Comparison of ENCODE assay signal across 9 mouse cellular contexts in genomic region chr10:94129680-94130119, GRCm38 (mm10). TPM values are rescaled to one million over a fixed set of nuclear protein-coding genes. Genes with fewer than 3 reads are reported as not detected.
DNase-seq lines count a peak whose midpoint lies in the region; ATAC-seq and TF ChIP-seq lines count a peak whose summit lies in the region.
"Had no signal": no experiment of that assay in that cellular context is flagged by ENCODE, and none has a peak within 500 bp of the region (broad histone marks: within the 10 kb centered on the region; RNA-seq: fewer than 3 reads in every experiment).

No protein-coding gene starts in this region.

- WGBS in liver, adult 2 months, result 19% methylated on average over 9 of the region's 9 CpGs
- 81% methylated on average over 9 of the region's 9 CpGs for WGBS in liver, embryonic 12.5 days (ENCODE audit: insufficient replicate concordance)
- WGBS in embryonic facial prominence, embryonic 15.5 days, result 44% methylated on average over 9 of the region's 9 CpGs
- WGBS in hindbrain, embryonic 16.5 days, result 14% methylated on average over 9 of the region's 9 CpGs
- 8% methylated on average over 9 of the region's 9 CpGs for WGBS in neural tube, embryonic 15.5 days

- peaks cover 41% of the 10 kb centered on the region for H3K36me3 ChIP-seq in liver, adult 2 months (ENCODE audit: control insufficient read depth, insufficient read depth, low read length)
- H3K36me3 ChIP-seq in liver, embryonic 12.5 days, result peaks cover 49% of the 10 kb centered on the region
- H3K36me3 ChIP-seq in embryonic facial prominence, embryonic 15.5 days, result no peaks in the 10 kb centered on the region
- H3K36me3 ChIP-seq in hindbrain, embryonic 16.5 days (ENCODE audit: control insufficient read depth, insufficient read depth, low read length), result 0 out of 2 replicates have a peak, but pooled peaks cover 3% of the 10 kb centered on the region
- H3K36me3 ChIP-seq in neural tube, embryonic 15.5 days, result no peaks in the 10 kb centered on the region

- H3K9ac ChIP-seq in liver, adult 2 months (ENCODE audit: low read depth, low read length), result no peak overlapping the region
- no peak overlapping the region for H3K9ac ChIP-seq in liver, embryonic 12.5 days
- H3K9ac ChIP-seq in embryonic facial prominence, embryonic 15.5 days, result no peak overlapping the region
- no peak overlapping the region for H3K9ac ChIP-seq in hindbrain, embryonic 16.5 days (ENCODE audit: low read depth, low read length)
- H3K9ac ChIP-seq in neural tube, embryonic 15.5 days (replicated peaks), result no peak overlapping the region

- TF ChIP-seq CTCF in liver, adult 2 months (IDR thresholded peaks at IDR 0.05; ENCODE audit: low read depth, low read length), result no peak

- intact Hi-C loops in left cerebral cortex, postnatal 25 days (cut with DNase I), result no loop called here

- no peaks in the 10 kb centered on the region for H3K27me3 ChIP-seq in liver, adult 2 months (ENCODE audit: control insufficient read depth, insufficient read depth, low read length)
- no peaks in the 10 kb centered on the region for H3K27me3 ChIP-seq in liver, embryonic 12.5 days (replicated peaks)
- no peaks in the 10 kb centered on the region for H3K27me3 ChIP-seq in embryonic facial prominence, embryonic 15.5 days
- H3K27me3 ChIP-seq in hindbrain, embryonic 16.5 days (replicated peaks; ENCODE audit: control insufficient read depth, insufficient read depth, low read length), result no peaks in the 10 kb centered on the region
- H3K27me3 ChIP-seq in neural tube, embryonic 15.5 days (replicated peaks), result no peaks in the 10 kb centered on the region
- H3K27me3 ChIP-seq: Patski had no signal

- H3K27ac ChIP-seq in liver, adult 2 months (replicated peaks; ENCODE audit: insufficient read depth, low read depth, low read length), result peak overlapping the region; percentile 9; the same call in 1 of the 2 replicates
- H3K27ac ChIP-seq in liver, embryonic 12.5 days, result no peak overlapping the region
- 0 out of 2 replicates have a peak overlapping the region, but pooled peaks have one; percentile 25 for H3K27ac ChIP-seq in embryonic facial prominence, embryonic 15.5 days (replicated peaks)
- H3K27ac ChIP-seq in hindbrain, embryonic 16.5 days (ENCODE audit: low read depth, low read length), result peak overlapping the region; percentile 61; the same call in 1 of the 2 replicates
- peak overlapping the region; percentile 60 for H3K27ac ChIP-seq in neural tube, embryonic 15.5 days (replicated peaks)

- H3K79me2 ChIP-seq in liver, adult 2 months (ENCODE audit: control insufficient read depth, insufficient read depth, low read length), result no peaks in the 10 kb centered on the region

- no peak overlapping the region for H3K4me3 ChIP-seq in liver, adult 2 months (ENCODE audit: insufficient read depth, low read depth, low read length)
- no peak overlapping the region for H3K4me3 ChIP-seq in liver, embryonic 12.5 days
- no peak overlapping the region for H3K4me3 ChIP-seq in embryonic facial prominence, embryonic 15.5 days (replicated peaks)
- H3K4me3 ChIP-seq in hindbrain, embryonic 16.5 days (ENCODE audit: low read length), result no peak overlapping the region
- H3K4me3 ChIP-seq in neural tube, embryonic 15.5 days (replicated peaks), result no peak overlapping the region

- DNase-seq in liver, adult 2 months (ENCODE audit: extremely low read depth, low read depth, low spot score), result peak; percentile 79
- peak; percentile 70 to 97 for DNase-seq in left cerebral cortex, postnatal 25 days (ENCODE audit: low spot score in 2 of 2)

- ATAC-seq in liver, embryonic 12.5 days, result no peak
- ATAC-seq in embryonic facial prominence, embryonic 15.5 days (ENCODE audit: insufficient number of reproducible peaks, low FRiP score, low TSS enrichment, low read depth), result 0 out of 2 replicates have a peak, but pooled peaks have one; percentile 57
- ATAC-seq in hindbrain, embryonic 16.5 days, result peak; percentile 93
- ATAC-seq in neural tube, embryonic 15.5 days (ENCODE audit: low FRiP score), result peak; percentile 77; the same call in 1 of the 2 replicates
- no peak for ATAC-seq in inflammation-experienced regulatory T-cells, adult 6 months
- ATAC-seq in megakaryocyte-erythroid progenitor cell, adult 5-6 weeks (replicated peaks; ENCODE audit: low FRiP score, low TSS enrichment, poor library complexity, severe bottlenecking), result no peak
- ATAC-seq: Patski had no signal

- no peaks in the 10 kb centered on the region for H3K9me3 ChIP-seq in liver, embryonic 12.5 days (replicated peaks)
- no peaks in the 10 kb centered on the region for H3K9me3 ChIP-seq in embryonic facial prominence, embryonic 15.5 days (replicated peaks)
- H3K9me3 ChIP-seq in hindbrain, embryonic 16.5 days (ENCODE audit: control insufficient read depth, low read length), result no peaks in the 10 kb centered on the region
- no peaks in the 10 kb centered on the region for H3K9me3 ChIP-seq in neural tube, embryonic 15.5 days (replicated peaks)

- peaks cover 9% of the 10 kb centered on the region for H3K4me1 ChIP-seq in liver, adult 2 months (ENCODE audit: control insufficient read depth, insufficient read depth, low read length)
- H3K4me1 ChIP-seq in liver, embryonic 12.5 days, result no peaks in the 10 kb centered on the region
- H3K4me1 ChIP-seq in embryonic facial prominence, embryonic 15.5 days, result peaks cover 12% of the 10 kb centered on the region; the same call in 1 of the 2 replicates
- peaks cover 6% of the 10 kb centered on the region; the same call in 1 of the 2 replicates for H3K4me1 ChIP-seq in hindbrain, embryonic 16.5 days (ENCODE audit: control insufficient read depth, insufficient read depth, low read depth, low read length)
- peaks cover 8% of the 10 kb centered on the region; the same call in 1 of the 2 replicates for H3K4me1 ChIP-seq in neural tube, embryonic 15.5 days

- H3K4me2 ChIP-seq in liver, embryonic 12.5 days, result no peak overlapping the region
- no peak overlapping the region for H3K4me2 ChIP-seq in embryonic facial prominence, embryonic 15.5 days (replicated peaks)
- H3K4me2 ChIP-seq in hindbrain, embryonic 16.5 days (ENCODE audit: low read length), result no peak overlapping the region
- no peak overlapping the region for H3K4me2 ChIP-seq in neural tube, embryonic 15.5 days

- TF ChIP-seq POLR2A in liver, adult 2 months (IDR thresholded peaks at IDR 0.05; ENCODE audit: extremely low read depth, insufficient read depth, low read length), result no peak

RNA-seq across cellular contexts. Expression of gene Nr2c1, which starts 18.1 kb away (rescaled TPM):
- total RNA-seq in liver, adult 2 months (2014; rRNA removed), result 6.4 and 8.3 TPM in 2 replicates
- polyA plus RNA-seq in liver, adult 2 months (2012; rRNA removed), result 3.4 and 3.7 TPM in 2 replicates
- polyA plus RNA-seq in liver, embryonic 12.5 days (2016; fragmentation: Nextera tagmentation; extraction: Ambion mirVana), result 4.1 and 4.2 TPM in 2 replicates
- polyA plus RNA-seq in embryonic facial prominence, embryonic 15.5 days (2015; fragmentation: Nextera tagmentation; extraction: Ambion mirVana), result 7.8 and 8.1 TPM in 2 replicates
- 6.9 and 7.6 TPM in 2 replicates for polyA plus RNA-seq in hindbrain, embryonic 16.5 days (2015; fragmentation: Nextera tagmentation; extraction: Ambion mirVana)
- 1 to 10 TPM; 7.8 to 8.3 TPM for total RNA-seq in left cerebral cortex, postnatal 25 days (2021)
- 6.6 and 8.4 TPM in 2 replicates for polyA plus RNA-seq in neural tube, embryonic 15.5 days (2015; fragmentation: Nextera tagmentation; extraction: Ambion mirVana)
- polyA plus RNA-seq in inflammation-experienced regulatory T-cells, adult 6 months (2017; shearing (Covaris generic)), result 1 to 10 TPM; 1.7 to 5.5 (median 5.2) TPM
- total RNA-seq in megakaryocyte-erythroid progenitor cell, adult 5-6 weeks (2014; fragmentation: Nextera tagmentation), result 5.5 and 8.2 TPM in 2 replicates
- total RNA-seq in megakaryocyte-erythroid progenitor cell, adult 5-6 weeks (2017), result 2.2 and 7.4 TPM in 2 replicates

Comparison
In these comparisons a context has a peak if more than half of its experiments do, and no peak if none do; other contexts are left out.
1. ATAC-seq: peak in embryonic facial prominence, embryonic 15.5 days (single experiment), hindbrain, embryonic 16.5 days (single experiment) and neural tube, embryonic 15.5 days (single experiment); none in liver, embryonic 12.5 days (single experiment), inflammation-experienced regulatory T-cells, adult 6 months (single experiment) and megakaryocyte-erythroid progenitor cell, adult 5-6 weeks (single experiment).